Mouse (Mus musculus): ENCODE measurements around the gene Spata25. TPM values are rescaled to one million over a fixed set of nuclear protein-coding genes. Genes with fewer than 3 reads are reported as not detected.
"Not testable (repeated sequence)": the region's sequence is repeated elsewhere in the genome, so short reads cannot be mapped to it uniquely, and the experiment has no call there.

Gene Spata25
- total RNA-seq, 2 experiments from 2014 or later: 0.68 TPM

DNA sequence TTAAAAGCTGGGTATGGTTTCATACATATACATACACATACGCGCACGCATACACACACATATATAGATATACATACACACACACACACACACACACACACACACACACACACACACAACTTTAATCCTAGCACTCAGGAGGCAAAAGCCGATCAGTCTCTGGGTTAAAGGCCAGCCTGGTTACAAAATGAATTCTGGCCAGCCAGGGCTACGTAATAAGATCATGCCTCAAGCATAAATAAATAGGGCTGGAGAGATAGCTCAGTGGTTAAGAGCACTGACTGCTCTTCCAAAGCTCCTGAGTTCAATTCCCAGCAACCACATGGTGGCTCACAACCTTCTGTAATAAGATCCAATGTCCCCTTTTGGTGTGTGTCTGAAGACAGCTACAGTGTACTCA is 27.2 kb upstream of the Spata25 start:
- DNase-seq: not testable (repeated sequence)

DNA sequence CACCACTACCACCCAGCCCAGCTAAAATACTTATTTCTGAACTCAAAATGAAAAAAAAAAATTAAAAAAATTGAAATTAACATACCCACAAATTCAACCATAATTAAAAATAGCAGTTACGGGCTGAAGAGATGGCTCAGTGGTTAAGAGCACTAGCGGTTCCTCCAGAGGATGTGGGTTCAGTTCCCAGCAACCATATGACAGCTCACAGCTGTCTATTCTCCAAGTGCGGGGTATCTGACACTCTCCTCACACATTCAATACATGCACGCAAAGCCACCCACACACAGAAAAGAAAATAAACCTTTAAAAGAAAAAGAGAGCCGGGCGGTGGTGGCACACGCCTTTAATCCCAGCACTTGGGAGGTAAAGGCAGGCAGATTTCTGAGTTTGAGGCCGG is 21.7 kb upstream of the Spata25 start:
- DNase-seq: no peak

DNA sequence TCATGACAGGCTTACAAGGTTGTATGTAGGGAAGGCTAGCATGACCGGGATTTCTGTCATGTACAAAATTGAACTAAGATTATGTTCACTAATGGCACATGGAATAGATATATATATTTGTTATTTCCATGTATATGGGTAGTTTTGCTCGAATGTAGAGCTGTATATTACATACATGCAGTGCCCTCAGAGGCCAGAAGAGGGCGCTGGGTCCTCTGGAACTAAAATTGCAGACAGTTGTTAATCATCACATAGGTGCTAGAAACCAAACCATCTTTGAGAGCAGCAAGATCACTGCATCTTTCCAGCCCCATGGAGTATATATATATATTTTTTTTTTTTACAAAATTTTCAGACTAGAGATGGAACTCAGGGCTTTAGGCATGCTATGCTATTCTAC is 17.4 kb upstream of the Spata25 start:
- DNase-seq: no peak

DNA sequence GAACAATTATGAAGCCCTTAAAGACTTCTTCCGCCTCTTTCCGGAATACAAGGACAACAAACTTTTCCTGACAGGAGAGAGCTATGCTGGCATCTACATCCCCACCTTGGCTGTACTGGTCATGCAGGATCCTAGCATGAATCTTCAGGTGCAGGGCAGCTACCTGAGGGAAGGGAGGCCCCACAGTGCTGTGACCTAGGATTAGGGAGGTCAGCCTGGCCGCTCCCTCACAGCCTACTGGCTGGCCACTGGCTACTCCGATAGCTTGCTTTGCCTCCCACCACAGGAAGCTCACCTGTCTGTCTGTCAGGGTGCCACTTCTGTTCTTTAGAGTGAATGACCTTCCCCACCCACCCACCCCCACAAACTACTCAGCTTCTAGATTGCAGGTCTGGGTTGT is 6.8 kb upstream of the Spata25 start:
- no peak for DNase-seq

DNA sequence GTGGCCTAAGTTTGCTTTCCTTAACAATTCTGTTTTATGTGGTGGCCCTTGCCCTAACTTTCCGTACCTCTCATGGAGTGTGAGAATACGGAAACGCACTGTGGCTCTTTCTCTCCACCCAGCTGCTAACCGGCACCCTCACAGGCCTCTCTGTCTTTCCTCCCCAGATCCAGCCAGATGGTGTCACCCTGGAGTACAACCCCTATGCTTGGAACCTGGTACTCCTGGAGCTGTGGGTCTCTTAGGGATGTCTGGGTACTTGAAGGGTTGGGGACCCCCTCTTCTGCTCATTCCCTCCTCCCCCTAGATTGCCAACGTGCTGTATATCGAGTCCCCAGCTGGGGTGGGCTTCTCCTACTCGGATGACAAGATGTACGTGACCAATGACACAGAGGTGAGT is 6.2 kb upstream of the Spata25 start:
- DNase-seq: no peak

DNA sequence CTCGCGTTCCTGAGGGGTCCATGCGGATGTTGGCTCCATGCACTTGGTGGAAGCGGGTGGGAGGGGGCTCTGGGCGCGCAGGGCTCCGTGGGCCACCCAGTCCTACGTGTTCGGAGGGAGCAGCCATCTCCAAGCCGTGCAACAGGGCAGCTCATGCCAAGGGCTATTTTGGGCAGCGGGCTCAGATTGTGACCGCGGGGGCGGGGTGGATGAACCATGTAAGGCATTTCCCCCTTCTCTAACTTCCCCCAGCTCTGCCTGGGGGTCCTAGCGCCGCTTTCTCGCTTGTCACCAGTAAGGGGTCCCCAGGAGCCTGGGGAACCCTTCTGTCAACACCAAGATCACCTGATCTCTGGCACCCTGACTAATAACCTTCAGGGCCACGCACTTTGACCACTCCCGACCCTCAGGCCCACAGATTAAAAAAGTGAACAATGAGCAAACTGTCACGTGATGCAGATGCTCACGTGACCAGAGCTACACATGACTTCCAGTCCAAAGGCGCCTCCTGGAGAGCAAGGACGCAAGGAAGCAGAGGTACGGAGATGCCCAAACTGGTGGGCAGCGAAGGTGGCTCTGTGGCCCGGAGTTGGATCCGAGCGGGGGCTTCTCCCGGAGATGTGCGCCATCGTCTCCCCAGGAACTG is 5.1 kb upstream of the Spata25 start, which contains the start of gene Neurl2:
TSS of gene Neurl2 (minus strand) at position 143 of the 646 bp plus-strand sequence.
- DNase-seq: peak; percentile 90

DNA sequence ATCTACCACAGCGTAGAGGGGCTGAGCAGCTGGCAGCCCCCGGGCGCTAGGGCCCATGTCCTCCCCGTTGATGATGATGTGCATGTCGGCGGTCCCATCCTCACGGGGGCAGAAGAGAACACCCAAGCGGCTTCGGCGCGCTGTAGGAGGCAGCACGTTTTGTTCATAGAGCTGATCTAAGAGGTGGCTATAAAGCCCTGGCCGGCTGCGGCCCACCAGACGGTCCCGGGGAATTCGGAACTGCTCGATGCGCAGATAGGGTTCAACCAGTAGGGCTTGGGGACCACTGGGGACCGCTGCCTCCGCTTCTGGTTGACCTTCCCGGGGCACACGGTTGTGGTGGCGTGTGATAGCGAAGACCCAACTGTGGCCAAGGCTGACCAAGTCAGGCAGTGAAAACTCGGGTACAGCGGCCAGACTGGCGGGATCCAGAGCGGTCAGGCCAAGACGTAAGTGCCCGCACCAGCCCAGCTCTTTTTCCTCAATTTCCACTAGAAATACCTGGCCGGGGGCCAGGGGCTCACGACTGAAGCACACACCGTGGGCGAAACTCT is 4.5 kb upstream of the Spata25 start, which contains the start of gene Ctsa:
TSS of gene Ctsa (plus strand) at position 126 of the 554 bp plus-strand sequence.
- peak; percentile 66 for DNase-seq

DNA sequence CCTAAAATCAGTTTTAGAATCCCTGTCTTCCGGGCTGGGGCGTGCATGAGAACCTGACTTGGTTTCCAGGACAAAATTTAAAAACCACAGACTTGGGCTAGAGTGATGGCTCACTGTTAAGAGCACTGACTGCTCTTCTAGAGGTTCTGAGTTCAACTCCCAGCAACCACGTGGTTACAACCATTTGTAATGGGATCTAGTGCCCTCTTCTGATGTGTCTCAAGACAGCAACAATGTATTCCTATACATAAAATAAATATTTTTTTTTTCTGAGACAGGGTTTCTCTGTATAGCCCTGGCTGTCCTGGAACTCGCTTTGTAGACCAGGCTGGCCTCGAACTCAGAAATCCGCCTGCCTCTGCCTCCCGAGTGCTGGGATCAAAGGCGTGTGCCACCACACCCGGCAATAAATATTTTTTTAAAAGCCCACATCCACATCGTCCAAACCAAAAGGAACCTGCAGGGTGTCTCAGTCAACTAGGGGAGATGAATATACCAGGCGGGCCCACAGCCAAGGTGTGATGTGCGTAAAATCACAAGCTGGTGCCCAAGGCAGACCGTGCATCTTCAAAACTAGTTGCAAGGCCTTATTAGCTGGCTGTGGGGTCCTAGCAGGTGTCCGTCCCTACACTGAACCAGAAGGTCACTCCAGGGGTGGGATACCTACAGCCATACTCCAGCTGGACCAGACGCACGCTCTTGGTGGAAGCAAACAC is 3.9 kb upstream of the Spata25 start:
- no peak for DNase-seq

DNA sequence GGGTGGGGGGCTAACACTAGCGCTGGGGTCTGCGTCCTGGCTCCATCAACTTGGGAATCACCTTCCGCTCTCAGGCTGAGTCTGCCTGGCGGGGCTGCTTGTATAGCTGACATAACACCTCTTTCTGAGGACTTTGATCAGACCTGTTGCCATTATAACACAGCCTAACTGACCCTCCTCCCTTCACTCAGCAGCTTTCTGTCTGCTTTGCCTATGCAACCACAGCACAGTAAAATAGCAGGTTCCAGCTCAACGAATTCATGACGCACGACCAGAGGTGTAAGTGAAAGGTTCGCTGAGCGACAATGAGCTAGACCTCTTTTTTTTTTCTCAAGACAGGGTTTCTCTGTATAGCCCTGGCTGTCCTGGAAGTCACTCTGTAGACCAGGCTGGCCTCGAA is 2.7 kb upstream of the Spata25 start:
- DNase-seq: no peak

DNA sequence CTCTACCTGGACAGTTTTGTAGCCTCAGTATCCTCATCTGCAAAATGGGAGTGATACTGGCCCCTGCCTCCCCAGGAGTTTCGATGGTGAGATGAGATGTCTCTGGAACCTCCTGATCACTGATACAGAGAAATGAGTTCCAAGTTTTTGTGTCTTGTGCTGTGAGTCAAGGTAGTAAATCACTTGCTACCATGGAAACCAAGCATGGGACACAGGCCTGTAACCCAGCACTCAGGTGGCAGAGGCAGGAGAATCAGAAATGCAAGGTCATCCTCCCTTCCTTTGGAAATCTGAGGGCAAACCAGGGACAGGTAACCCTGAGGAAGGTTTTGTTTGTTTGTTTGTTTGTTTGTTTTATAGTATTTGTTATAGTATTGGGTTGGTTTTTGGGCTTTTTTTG is 753 bp upstream of the Spata25 start:
- no peak for DNase-seq

DNA sequence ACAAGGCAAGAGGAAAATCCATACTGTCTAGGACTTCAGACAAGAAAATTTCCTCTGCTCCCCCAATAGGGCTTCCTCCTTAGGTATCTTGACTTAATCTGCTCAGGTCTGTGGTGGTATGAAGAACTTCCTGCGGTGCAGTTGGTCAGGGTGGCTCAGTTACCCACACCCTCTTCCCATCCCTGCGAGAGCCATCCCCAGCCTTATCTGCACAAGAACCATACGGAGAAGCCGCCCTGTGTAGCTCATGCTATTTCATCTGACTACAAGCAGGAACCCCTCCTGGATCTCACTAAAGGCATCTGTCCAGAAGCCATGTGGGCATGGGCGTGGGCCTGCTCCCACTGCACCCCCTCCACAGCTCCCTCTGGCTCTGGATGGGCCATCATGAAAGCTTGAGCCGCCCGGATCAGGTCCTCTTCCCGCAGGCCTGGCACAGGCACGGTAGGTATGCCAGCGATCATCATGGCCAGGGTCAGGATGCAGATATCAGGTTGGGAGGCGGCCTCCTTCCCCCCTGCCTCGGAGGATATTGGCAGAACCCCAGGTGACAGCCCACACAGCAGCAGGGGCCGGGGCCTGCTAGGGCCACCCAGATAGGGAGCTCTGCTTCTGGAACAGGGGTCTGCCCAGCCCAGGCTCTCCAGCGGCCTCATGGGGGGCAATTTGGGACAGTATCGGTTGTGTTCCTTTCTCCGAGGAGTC is 1.0 kb downstream of the Spata25 start:
- DNase-seq: no peak

DNA sequence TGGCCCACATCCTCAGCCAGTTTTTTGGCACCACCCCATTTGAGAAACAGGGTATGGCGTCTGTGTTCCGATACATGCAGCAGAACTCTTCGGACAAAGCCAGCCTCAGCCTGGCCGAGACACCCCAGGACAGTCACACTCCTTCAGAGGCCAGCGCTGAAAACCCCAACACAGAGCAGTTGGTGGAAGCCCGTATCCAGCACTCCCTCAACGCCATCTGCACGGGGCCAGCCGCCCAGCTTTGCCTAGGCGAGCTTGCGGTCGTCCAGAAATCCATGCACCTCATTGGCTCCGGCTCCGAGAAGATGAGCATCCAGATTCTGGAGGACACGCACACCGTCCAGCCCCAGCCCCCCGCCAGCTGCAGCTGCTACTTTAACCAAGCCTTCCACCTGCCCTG is 2.8 kb downstream of the Spata25 start:
- no peak for DNase-seq

DNA sequence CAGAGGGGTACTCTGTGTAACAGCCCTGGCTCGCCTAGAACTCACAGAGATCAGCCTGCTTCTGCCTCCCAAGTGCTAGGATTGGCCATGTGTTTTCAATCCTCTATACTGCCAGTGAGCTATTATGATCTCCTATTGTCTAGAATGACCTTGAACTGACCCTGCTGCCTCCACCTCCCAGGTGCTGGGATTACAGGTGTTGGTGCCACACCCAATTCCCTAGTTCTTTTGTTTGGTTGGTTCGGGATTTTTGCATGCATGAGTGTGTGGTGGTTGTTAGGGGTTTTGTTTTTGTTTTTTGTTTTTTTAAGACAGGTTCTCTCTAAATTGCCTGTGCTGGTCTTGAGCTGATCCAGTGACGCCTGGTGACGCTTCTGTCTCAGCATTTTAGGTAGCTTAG is 4.4 kb downstream of the Spata25 start:
- no peak for DNase-seq

DNA sequence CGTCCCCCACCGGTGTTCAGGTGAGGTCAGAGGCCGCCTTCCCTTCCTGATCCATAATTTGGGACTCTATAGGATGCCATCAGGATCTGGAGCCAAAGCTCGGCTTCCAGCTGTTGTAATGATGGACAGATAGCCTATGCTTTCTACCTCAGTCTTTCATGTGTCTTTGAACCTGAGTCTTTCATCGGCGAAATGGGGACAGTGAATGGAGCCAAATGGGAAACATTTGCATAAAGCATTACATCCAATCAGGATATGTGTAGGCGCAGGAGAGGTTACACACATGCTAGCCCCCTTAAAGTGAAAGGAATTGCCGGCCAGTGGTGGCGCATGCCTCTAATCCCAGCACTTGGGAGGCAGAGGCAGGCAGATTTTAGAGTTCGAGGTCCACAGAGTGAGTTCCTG is 5.2 kb downstream of the Spata25 start:
- DNase-seq: no peak

DNA sequence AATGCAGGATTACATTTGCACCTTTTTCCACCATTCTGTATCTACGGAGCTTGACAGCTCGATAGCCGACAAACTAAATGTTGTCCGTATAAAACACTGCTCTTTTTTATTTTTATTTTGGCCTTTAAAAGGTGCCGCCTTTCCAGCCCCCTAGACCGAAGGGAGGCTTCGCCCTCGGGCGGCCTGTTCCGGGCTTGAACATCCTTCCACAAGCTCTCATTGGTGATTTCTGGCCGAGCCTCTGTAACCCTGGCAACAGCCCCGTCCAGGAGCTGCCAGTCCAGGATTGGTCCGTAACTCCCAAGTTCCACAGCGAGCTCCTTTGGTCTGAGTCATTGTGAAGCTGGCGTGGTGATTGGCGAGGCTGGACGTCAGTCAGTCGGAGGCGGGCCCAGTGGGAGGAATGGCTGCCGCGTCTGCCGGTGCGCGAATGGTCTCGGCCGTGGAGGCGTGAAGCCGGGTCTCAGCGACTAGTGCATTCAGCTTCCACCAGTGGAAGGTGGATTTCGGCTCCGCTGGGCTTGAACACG is 5.6 kb downstream of the Spata25 start, which contains the start of gene Zswim1:
TSS of gene Zswim1 (plus strand) at position 51 of the 530 bp plus-strand sequence.
- peak; percentile 100 for DNase-seq

DNA sequence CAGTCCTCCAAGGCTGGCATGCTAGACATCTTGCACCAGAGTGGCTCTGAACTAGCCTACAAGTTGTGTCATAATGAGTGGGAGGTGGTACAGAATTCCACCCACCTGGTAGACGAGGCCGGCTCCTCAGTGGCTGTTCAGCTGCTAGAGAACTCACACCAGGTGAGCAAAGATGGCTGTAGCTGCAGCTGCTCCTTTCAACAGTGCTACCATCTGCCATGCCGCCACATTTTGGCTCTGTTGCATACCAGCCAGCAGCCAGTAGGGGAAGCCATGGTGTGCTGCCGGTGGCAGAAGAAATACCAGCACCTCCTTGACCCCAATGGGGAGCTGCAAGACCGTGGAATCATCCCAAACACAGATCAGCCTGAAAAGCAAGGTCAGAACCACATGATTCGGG is 7.3 kb downstream of the Spata25 start:
- no peak for DNase-seq

DNA sequence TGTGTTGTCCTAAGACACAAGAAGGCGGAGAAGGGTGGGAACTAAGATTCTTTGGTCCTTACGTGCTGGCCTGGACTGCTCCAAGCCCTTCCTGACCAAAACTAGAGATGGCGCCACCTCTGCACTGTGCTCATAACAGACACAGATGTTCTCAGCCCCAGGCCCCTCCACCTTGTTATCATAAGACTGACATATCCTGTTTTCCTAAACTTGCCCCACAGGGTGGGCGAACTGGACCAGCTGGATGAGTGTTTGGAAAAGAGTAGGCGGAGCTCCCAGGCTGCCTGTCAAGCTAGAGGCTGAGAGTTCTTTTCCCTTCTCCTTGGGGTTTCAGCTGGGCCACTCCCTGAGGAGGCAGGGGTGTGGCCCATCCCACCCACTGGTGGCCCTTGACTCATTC is 10.6 kb downstream of the Spata25 start:
- DNase-seq: no peak

DNA sequence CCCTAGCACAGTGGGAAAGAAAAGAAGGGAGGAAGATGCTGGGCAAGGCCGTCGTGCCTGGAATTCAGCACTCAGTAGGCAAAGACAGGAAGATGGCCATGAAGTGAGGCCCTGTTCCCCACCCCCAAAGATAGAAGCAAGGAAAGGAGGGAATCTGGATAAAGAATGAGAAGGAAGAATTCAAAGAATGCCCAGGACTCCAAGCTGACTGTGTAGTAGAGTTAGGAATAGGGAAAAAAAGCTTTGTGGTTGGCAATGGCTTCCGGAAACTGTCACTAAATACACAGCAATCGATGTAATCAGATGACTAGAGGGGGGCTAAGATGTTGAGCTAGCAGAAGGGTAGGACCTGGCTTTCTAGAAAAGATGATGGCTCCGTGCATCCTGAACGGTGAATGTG is 11.1 kb downstream of the Spata25 start:
- DNase-seq: no peak

DNA sequence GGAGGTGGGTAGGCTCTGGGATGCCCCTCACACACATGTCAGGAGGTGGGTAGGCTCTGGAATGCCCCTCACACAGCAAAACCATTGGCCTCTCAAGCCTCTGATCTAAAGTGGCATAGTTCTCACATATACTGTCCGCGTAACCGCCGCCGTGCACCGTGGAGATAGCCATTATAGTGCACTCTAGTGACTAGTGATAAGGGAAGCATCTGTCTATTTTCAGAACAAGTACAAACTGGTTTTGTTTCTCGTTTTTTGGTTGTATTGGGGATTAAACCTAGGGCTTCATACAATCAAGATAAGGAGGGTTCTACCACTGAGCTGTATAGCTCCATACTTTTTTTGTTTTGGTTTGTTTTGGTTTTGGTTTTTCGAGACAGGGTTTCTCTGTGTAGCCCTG is 12.5 kb downstream of the Spata25 start:
- DNase-seq: no peak

DNA sequence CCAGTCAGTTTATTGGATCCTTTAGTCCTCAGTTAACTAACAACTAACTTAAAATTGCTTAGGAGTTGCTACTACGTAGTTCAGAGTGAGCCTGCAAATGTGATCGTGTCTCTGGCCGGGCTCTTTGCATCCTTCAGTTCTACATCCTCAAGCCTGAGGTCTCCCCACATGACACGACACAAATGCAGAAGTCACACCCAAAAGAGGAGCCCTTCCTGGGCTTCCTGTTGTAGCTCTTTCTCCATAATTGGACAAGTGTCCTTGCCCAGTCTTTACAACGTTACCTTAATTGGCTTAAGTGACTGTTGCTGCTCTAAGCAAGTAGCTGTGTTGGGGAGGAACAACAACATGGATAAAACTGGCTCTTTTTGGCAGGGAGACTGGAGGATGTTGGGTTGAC is 13.0 kb downstream of the Spata25 start:
- DNase-seq: no peak

DNA sequence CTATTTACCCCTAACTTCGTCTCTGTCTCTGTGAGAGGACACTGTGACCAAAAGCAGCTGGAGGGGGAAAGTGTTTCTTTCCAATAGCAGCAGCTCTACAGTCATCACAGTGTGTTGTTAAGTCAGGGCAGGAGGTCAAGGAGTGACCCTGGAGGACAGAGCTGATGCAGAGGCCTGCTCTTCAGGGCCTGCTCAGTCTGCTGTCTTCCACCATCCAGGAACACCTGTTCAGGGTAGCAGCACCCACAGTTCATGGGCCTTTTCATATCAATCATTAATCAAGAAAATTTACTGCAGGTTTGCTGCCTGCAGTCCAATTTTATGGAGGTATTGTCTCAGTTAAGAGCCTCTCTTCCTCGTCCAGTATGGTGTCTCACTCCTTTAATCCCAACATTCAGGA is 14.8 kb downstream of the Spata25 start:
- no peak for DNase-seq

DNA sequence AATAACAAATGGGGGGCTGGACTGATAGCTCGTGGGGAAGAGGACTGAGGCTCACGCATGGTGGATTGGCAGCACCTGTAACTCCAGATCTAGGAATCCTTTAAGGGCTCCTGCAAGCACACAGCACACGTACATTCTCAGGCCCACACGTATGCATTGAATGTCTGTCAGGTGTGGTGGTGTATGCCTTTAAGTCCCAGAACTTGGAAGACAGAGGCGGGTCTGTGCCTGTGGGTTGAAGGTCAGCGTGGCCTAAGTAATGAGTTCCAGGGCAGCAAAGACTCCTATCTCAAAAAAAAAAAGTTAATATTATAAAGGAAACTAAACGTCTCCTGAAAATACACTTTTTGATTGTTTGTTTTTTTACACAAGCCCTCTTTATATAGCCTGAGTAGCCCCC is 21.7 kb downstream of the Spata25 start:
- no peak for DNase-seq

DNA sequence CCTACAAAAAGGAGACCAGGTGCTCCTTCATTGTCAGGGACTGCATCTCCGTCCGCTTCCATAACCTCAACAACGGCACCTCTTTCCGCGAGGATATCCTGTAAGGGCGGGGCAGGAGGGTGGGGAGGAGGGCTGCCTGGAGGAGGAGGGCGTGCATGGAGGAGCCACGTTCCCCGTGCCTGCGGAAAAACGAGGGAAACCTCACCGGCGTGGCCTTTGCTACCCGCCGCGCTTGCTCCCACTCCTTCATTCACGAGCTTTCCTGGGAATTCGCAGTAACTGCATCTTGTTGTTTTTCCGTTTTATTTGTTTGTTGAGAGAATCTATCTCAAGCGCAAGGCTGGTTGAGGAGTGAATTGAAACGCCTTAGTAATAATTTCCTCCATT is 23.0 kb downstream of the Spata25 start:
- DNase-seq: no peak
